ENCODE assay signal across 8 mouse cellular contexts in genomic region chr7:119427180-119427616, GRCm38 (mm10). TPM values are rescaled to one million over a fixed set of nuclear protein-coding genes. Genes with fewer than 3 reads are reported as not detected.
DNase-seq lines count a peak whose midpoint lies in the region; ATAC-seq and TF ChIP-seq lines count a peak whose summit lies in the region.
"Had no signal": no experiment of that assay in that cellular context is flagged by ENCODE, and none has a peak within 500 bp of the region (broad histone marks: within the 10 kb centered on the region; RNA-seq: fewer than 3 reads in every experiment).

No protein-coding gene starts in this region.

- H3K27me3 ChIP-seq in hindbrain, embryonic 16.5 days (replicated peaks; ENCODE audit: control insufficient read depth, insufficient read depth, low read length), result no peaks in the 10 kb centered on the region

- H3K4me3 ChIP-seq in ES-E14 (ENCODE audit: insufficient read depth in 1 of 2, low read depth in 1 of 2, low read length in 2 of 2, poor library complexity in 1 of 2, severe bottlenecking in 1 of 2), result no peak overlapping the region
- no peak overlapping the region for H3K4me3 ChIP-seq in hindbrain, embryonic 16.5 days (ENCODE audit: low read length)

- no peaks in the 10 kb centered on the region for H3K9me3 ChIP-seq in ES-E14 (ENCODE audit: control insufficient read depth, insufficient read depth, low read depth, low read length)
- H3K9me3 ChIP-seq in hindbrain, embryonic 16.5 days (ENCODE audit: control insufficient read depth, low read length), result no peaks in the 10 kb centered on the region

- ATAC-seq in hindbrain, embryonic 16.5 days, result peak; percentile 95

- 8% methylated on average over 6 of the region's 6 CpGs for WGBS in hindbrain, embryonic 16.5 days

- peak; percentile 48 for DNase-seq in ES-E14 (ENCODE audit: low read depth, low spot score)
- DNase-seq in adrenal gland, adult 18-20 months (ENCODE audit: low spot score in 2 of 2), result peak; percentile 27 to 48
- DNase-seq in embryo, embryonic 10.5 days (ENCODE audit: low spot score), result peak; percentile 86
- DNase-seq in left cerebral cortex, postnatal 14 days (ENCODE audit: low spot score in 2 of 2), result peak; percentile 84 to 85
- DNase-seq in retina, postnatal 1 day, result peak; percentile 78
- DNase-seq in spleen, postnatal 14 days (ENCODE audit: low spot score in 2 of 2), result no peak

- H3K27ac ChIP-seq in ES-E14 (ENCODE audit: insufficient read depth, low read depth, low read length, poor library complexity, severe bottlenecking), result no peak overlapping the region
- no peak overlapping the region for H3K27ac ChIP-seq in hindbrain, embryonic 16.5 days (ENCODE audit: low read depth, low read length)

- in situ Hi-C loops in ES-E14 (cut with MboI; ENCODE audit: low sequenced_read_pairs in 2 of 2, unreplicated experiment in 2 of 2), result loop anchor here in 1 of 2 experiments (5.0 kb wide), 1 partner anchor 415 kb away; no protein-coding TSS in a partner anchor

- no peak overlapping the region for H3K9ac ChIP-seq in ES-E14 (ENCODE audit: insufficient read depth, low read depth, low read length, poor library complexity, severe bottlenecking)
- no peak overlapping the region for H3K9ac ChIP-seq in hindbrain, embryonic 16.5 days (ENCODE audit: low read depth, low read length)

- intact Hi-C loops in left cerebral cortex, postnatal 14 days (cut with DNase I), result loop anchor here (2.0 to 5.0 kb wide), 2 partner anchors 240 to 404 kb away; no protein-coding TSS in a partner anchor

- H3K4me1 ChIP-seq in ES-E14 (ENCODE audit: control insufficient read depth in 2 of 2, insufficient read depth in 2 of 2, low read length in 2 of 2, poor library complexity in 1 of 2), result no peaks in the 10 kb centered on the region
- no peaks in the 10 kb centered on the region for H3K4me1 ChIP-seq in hindbrain, embryonic 16.5 days (ENCODE audit: control insufficient read depth, insufficient read depth, low read depth, low read length)

- no peaks in the 10 kb centered on the region for H3K36me3 ChIP-seq in ES-E14 (ENCODE audit: control insufficient read depth, insufficient read depth, low read length, poor library complexity, severe bottlenecking)
- H3K36me3 ChIP-seq in hindbrain, embryonic 16.5 days (ENCODE audit: control insufficient read depth, insufficient read depth, low read length), result no peaks in the 10 kb centered on the region

- no peak overlapping the region; the same call in 1 of the 2 replicates for H3K4me2 ChIP-seq in hindbrain, embryonic 16.5 days (ENCODE audit: low read length)

TF ChIP-seq in ES-E14, 5 proteins besides CTCF, POLR2A, EP300 and RAD21:
- TF ChIP-seq ZNF384 (IDR thresholded peaks at IDR 0.05; ENCODE audit: low read depth, low read length) (peak; percentile 64; the same call in 1 of the 2 replicates), ZC3H11A (IDR thresholded peaks at IDR 0.05; ENCODE audit: borderline replicate concordance, low read depth, low read length) (peak; percentile 85), HCFC1 (IDR thresholded peaks at IDR 0.05; ENCODE audit: borderline replicate concordance, insufficient read depth, low read length) (no peak)

RNA-seq across cellular contexts. Expression of gene Gp2, which starts 31.9 kb away (rescaled TPM):
- not detected in 2 replicates for total RNA-seq in ES-E14 (2012; rRNA removed)
- not detected for total RNA-seq in adrenal gland, adult 18-20 months (2021)
- polyA plus RNA-seq in hindbrain, embryonic 16.5 days (2015; fragmentation: Nextera tagmentation; extraction: Ambion mirVana), result not detected in 2 replicates
- total RNA-seq in left cerebral cortex, postnatal 14 days (2021), result not detected
- polyA plus RNA-seq: gonadal fat pad, adult 2 months had no signal

RNA-seq across cellular contexts. Expression of gene Umod, which starts 51.9 kb away (rescaled TPM):
- not detected in 2 replicates for total RNA-seq in ES-E14 (2012; rRNA removed)
- not detected for total RNA-seq in adrenal gland, adult 18-20 months (2021)
- not detected in 2 replicates for polyA plus RNA-seq in hindbrain, embryonic 16.5 days (2015; fragmentation: Nextera tagmentation; extraction: Ambion mirVana)
- total RNA-seq in left cerebral cortex, postnatal 14 days (2021), result not detected

Comparison
In these comparisons a context has a peak if more than half of its experiments do, and no peak if none do; other contexts are left out.
1. DNase-seq: peak in ES-E14 (single experiment), adrenal gland, adult 18-20 months (2 of 2), embryo, embryonic 10.5 days (single experiment), left cerebral cortex, postnatal 14 days (2 of 2) and retina, postnatal 1 day (single experiment); none in spleen, postnatal 14 days (0 of 2).